Comparison of ENCODE assay signal across 8 mouse cellular contexts in the genomic region with DNA sequence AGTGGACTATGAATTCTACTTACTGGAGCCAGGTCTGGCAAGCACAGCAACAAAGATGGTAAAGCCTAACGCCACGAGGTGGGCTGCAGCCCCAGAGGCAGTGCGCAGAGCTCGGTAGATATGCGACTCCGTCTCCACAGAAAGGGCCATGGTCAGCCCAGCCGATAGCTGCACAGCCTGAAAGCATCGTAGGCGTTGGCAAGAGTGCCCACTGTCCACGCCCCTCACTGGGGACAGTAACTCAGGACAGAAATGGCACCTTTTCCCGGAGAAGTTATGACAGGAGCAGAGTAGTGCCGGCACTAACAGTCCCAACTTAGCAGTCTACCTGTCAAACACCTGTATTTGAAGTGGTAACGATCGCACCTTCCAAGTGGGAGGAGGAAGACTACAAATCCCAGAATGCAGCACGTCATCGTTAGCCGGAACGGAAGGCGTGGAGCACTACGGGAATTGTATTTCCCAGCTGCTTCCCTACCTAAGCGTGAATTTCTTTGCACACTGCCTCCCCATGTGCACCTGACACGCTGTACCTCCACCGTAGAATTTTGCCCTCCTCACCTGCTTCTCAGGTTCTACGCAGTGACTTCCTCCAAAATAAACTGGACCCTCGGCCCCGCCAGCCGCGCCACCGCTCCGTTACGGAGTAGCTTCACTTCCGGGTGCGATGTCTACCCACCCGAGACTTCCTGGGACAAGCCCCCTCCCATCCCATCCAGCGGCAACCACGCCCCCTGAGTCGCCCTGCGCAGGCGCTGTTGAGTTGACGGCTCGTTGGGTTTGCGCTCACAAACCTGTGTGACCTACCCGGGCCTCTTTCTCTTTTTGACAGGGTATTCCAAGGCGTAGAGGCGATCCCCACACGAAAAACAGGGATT. TPM values are rescaled to one million over a fixed set of nuclear protein-coding genes. Genes with fewer than 3 reads are reported as not detected.
A peak's percentile ranks its signal among the peaks of the same experiment; 100 is the strongest.
DNase-seq lines count a peak whose midpoint lies in the region; ATAC-seq and TF ChIP-seq lines count a peak whose summit lies in the region.

Gene Cyb561d2 (minus strand): TSS at position 720 of the 878 bp plus-strand sequence.
Gene Nprl2 (plus strand): TSS at position 753 of the 878 bp plus-strand sequence.

- TF ChIP-seq EP300 in ES-Bruce4 (IDR thresholded peaks at IDR 0.05; ENCODE audit: insufficient read depth, low read depth, low read length), result no peak

- H3K27ac ChIP-seq in ES-Bruce4 (ENCODE audit: insufficient read depth, low read length), result no peak within 1 kb of the TSS
- H3K27ac ChIP-seq in forebrain, embryonic 13.5 days, result peak within 1 kb of the TSS; percentile 2; the same call in 1 of the 2 replicates
- H3K27ac ChIP-seq in neural tube, embryonic 15.5 days (replicated peaks), result peak within 1 kb of the TSS; percentile 82

- 1% methylated on average over 46 of the region's 46 CpGs for WGBS in forebrain, embryonic 13.5 days
- under 1% methylated on average over 46 of the region's 46 CpGs for WGBS in neural tube, embryonic 15.5 days

- peaks cover 10% of the 10 kb centered on the region for H3K36me3 ChIP-seq in ES-Bruce4 (ENCODE audit: control insufficient read depth, insufficient read depth, low read length, poor library complexity, severe bottlenecking)
- H3K36me3 ChIP-seq in forebrain, embryonic 13.5 days (ENCODE audit: poor library complexity, severe bottlenecking), result peaks cover 52% of the 10 kb centered on the region
- peaks cover 45% of the 10 kb centered on the region for H3K36me3 ChIP-seq in neural tube, embryonic 15.5 days

- H3K4me2 ChIP-seq in forebrain, embryonic 13.5 days, result peak within 1 kb of the TSS; percentile 92
- peak within 1 kb of the TSS; percentile 80 for H3K4me2 ChIP-seq in neural tube, embryonic 15.5 days

- peak; percentile 96 to 97 for DNase-seq in heart, postnatal 10 days
- DNase-seq in layer of hippocampus, adult 11-12 months (ENCODE audit: low spot score), result peak; percentile 94
- peak; percentile 95 to 96 for DNase-seq in lung, adult 18-20 months
- peak; percentile 94 for DNase-seq in testis, postnatal 14 days (ENCODE audit: low spot score)

- no peak for TF ChIP-seq POLR2A in ES-Bruce4 (IDR thresholded peaks at IDR 0.05; ENCODE audit: insufficient read depth, low read length)

- H3K9ac ChIP-seq in ES-Bruce4 (ENCODE audit: low read depth, poor library complexity, severe bottlenecking), result peak within 1 kb of the TSS; percentile 60
- peak within 1 kb of the TSS; percentile 77 for H3K9ac ChIP-seq in forebrain, embryonic 13.5 days
- H3K9ac ChIP-seq in neural tube, embryonic 15.5 days (replicated peaks), result peak within 1 kb of the TSS; percentile 57

- H3K4me1 ChIP-seq in ES-Bruce4 (ENCODE audit: control insufficient read depth, insufficient read depth, low read length), result no peaks in the 10 kb centered on the region
- H3K4me1 ChIP-seq in forebrain, embryonic 13.5 days, result peaks cover 46% of the 10 kb centered on the region
- H3K4me1 ChIP-seq in neural tube, embryonic 15.5 days, result peaks cover 57% of the 10 kb centered on the region

- intact Hi-C loops in heart, postnatal 10 days (cut with DNase I), result no loop called here

- H3K9me3 ChIP-seq in ES-Bruce4 (replicated peaks; ENCODE audit: control insufficient read depth, insufficient read depth, low read length, poor library complexity, severe bottlenecking), result no peaks in the 10 kb centered on the region
- H3K9me3 ChIP-seq in forebrain, embryonic 13.5 days (replicated peaks), result no peaks in the 10 kb centered on the region
- H3K9me3 ChIP-seq in neural tube, embryonic 15.5 days (replicated peaks), result no peaks in the 10 kb centered on the region

- TF ChIP-seq CTCF in ES-Bruce4 (IDR thresholded peaks at IDR 0.05; ENCODE audit: low read depth, low read length), result no peak

- peak within 1 kb of the TSS; percentile 98 for H3K4me3 ChIP-seq in ES-Bruce4 (ENCODE audit: low read depth, low read length)
- peak within 1 kb of the TSS; percentile 59 for H3K4me3 ChIP-seq in forebrain, embryonic 13.5 days
- peak within 1 kb of the TSS; percentile 63 for H3K4me3 ChIP-seq in neural tube, embryonic 15.5 days (replicated peaks)

- H3K27me3 ChIP-seq in ES-Bruce4 (ENCODE audit: control insufficient read depth, insufficient read depth, low read length, poor library complexity, severe bottlenecking), result no peaks in the 10 kb centered on the region
- no peaks in the 10 kb centered on the region for H3K27me3 ChIP-seq in forebrain, embryonic 13.5 days
- H3K27me3 ChIP-seq in neural tube, embryonic 15.5 days (replicated peaks), result no peaks in the 10 kb centered on the region

- ATAC-seq in cerebellum, adult (ENCODE audit: insufficient number of reproducible peaks, low FRiP score, low TSS enrichment), result peak; percentile 79
- ATAC-seq in forebrain, embryonic 13.5 days, result peak; percentile 90
- peak; percentile 89 for ATAC-seq in neural tube, embryonic 15.5 days (ENCODE audit: low FRiP score)

RNA-seq across cellular contexts. Expression of gene Cyb561d2, which starts in this region (rescaled TPM):
- polyA plus RNA-seq in ES-Bruce4 (2011; ENCODE audit: insufficient read depth, insufficient read length, low read depth, missing spikeins), result 7.7 and 9.2 TPM in 2 replicates
- polyA plus RNA-seq in forebrain, embryonic 13.5 days (2015; fragmentation: Nextera tagmentation; extraction: Ambion mirVana), result 23.2 and 25.7 TPM in 2 replicates
- total RNA-seq in heart, postnatal 10 days (2021), result 1 to 10 TPM; 5.5 to 6.2 TPM
- polyA plus RNA-seq in neural tube, embryonic 15.5 days (2015; fragmentation: Nextera tagmentation; extraction: Ambion mirVana), result 46.9 and 53.9 TPM in 2 replicates

RNA-seq across cellular contexts. Expression of gene Nprl2, which starts in this region (rescaled TPM):
- polyA plus RNA-seq in ES-Bruce4 (2011; ENCODE audit: insufficient read depth, insufficient read length, low read depth, missing spikeins), result 32.3 and 32.7 TPM in 2 replicates
- polyA plus RNA-seq in forebrain, embryonic 13.5 days (2015; fragmentation: Nextera tagmentation; extraction: Ambion mirVana), result 59.0 and 61.9 TPM in 2 replicates
- total RNA-seq in heart, postnatal 10 days (2021), result 10 to 100 TPM; 12.9 to 16.7 TPM
- polyA plus RNA-seq in neural tube, embryonic 15.5 days (2015; fragmentation: Nextera tagmentation; extraction: Ambion mirVana), result 67.5 and 77.9 TPM in 2 replicates
